In genomic region chr19:20558952-20559351, GRCm38 (mm10) we compare ENCODE assay signal across 13 mouse cellular contexts.
DNase-seq lines count a peak whose midpoint lies in the region; ATAC-seq and TF ChIP-seq lines count a peak whose summit lies in the region.
"Had no signal": no experiment of that assay in that cellular context is flagged by ENCODE, and none has a peak within 500 bp of the region (broad histone marks: within the 10 kb centered on the region; RNA-seq: fewer than 3 reads in every experiment).

No protein-coding gene starts in this region.

- peak; percentile 78 for ATAC-seq in intestine, postnatal 0 days
- ATAC-seq: forebrain, postnatal 0 days had no signal

- H3K9ac ChIP-seq in intestine, postnatal 0 days (ENCODE audit: low read depth, low read length) = no peak overlapping the region
- H3K9ac ChIP-seq: forebrain, postnatal 0 days; neural tube, embryonic 12.5 days had no signal

- no peak overlapping the region for H3K4me2 ChIP-seq in intestine, postnatal 0 days (replicated peaks; ENCODE audit: low read depth)
- H3K4me2 ChIP-seq: neural tube, embryonic 12.5 days had no signal

- no peaks in the 10 kb centered on the region for H3K36me3 ChIP-seq in intestine, postnatal 0 days (ENCODE audit: control insufficient read depth, insufficient read depth)
- H3K36me3 ChIP-seq: neural tube, embryonic 12.5 days had no signal

- TF ChIP-seq CTCF in intestine, postnatal 0 days (IDR thresholded peaks at IDR 0.05; ENCODE audit: low read depth) = no peak

- H3K27ac ChIP-seq in intestine, postnatal 0 days (ENCODE audit: low read depth, low read length) = peak overlapping the region; percentile 11; the same call in 1 of the 2 replicates
- H3K27ac ChIP-seq: neural tube, embryonic 12.5 days had no signal

- DNase-seq in spleen, adult 12 weeks (ENCODE audit: low spot score) = peak; percentile 4
- no peak for DNase-seq in spleen, postnatal 14 days (ENCODE audit: low spot score in 2 of 2)
- peak; percentile 6 for DNase-seq in adrenal gland, postnatal 14 days
- DNase-seq in gastrocnemius, postnatal 36 days = no peak
- DNase-seq in kidney, postnatal 10 days = no peak
- no peak for DNase-seq in left cerebral cortex, postnatal 4 days
- DNase-seq: cerebellum, postnatal 10 days; forebrain, postnatal 0 days; heart, postnatal 10 days; kidney, adult 9 months; right cerebral cortex, postnatal 14 days had no signal

- 0 out of 2 replicates have a peak, but pooled peaks cover 3% of the 10 kb centered on the region for H3K4me1 ChIP-seq in intestine, postnatal 0 days (replicated peaks; ENCODE audit: control insufficient read depth, insufficient read depth, low read length)
- H3K4me1 ChIP-seq: neural tube, embryonic 12.5 days had no signal

- intact Hi-C loops in gastrocnemius, postnatal 36 days (cut with DNase I) = no loop called here
- intact Hi-C loops in left cerebral cortex, postnatal 4 days (cut with DNase I) = no loop called here

- no peaks in the 10 kb centered on the region for H3K9me3 ChIP-seq in intestine, postnatal 0 days (ENCODE audit: control insufficient read depth)
- H3K9me3 ChIP-seq: neural tube, embryonic 12.5 days had no signal

- H3K4me3 ChIP-seq in intestine, postnatal 0 days (ENCODE audit: low read depth, low read length) = no peak overlapping the region
- H3K4me3 ChIP-seq: neural tube, embryonic 12.5 days had no signal

- WGBS in intestine, postnatal 0 days = 57% methylated on average over 3 of the region's 3 CpGs

- no peaks in the 10 kb centered on the region for H3K27me3 ChIP-seq in intestine, postnatal 0 days (replicated peaks; ENCODE audit: control insufficient read depth, insufficient read depth, low read length)
- H3K27me3 ChIP-seq: neural tube, embryonic 12.5 days had no signal

Comparison
In these comparisons a context has a peak if more than half of its experiments do, and no peak if none do; other contexts are left out.
1. DNase-seq: peak in spleen, adult 12 weeks (single experiment) and adrenal gland, postnatal 14 days (single experiment); none in spleen, postnatal 14 days (0 of 2), gastrocnemius, postnatal 36 days (0 of 2), kidney, postnatal 10 days (single experiment) and left cerebral cortex, postnatal 4 days (single experiment).